Mouse (Mus musculus): ENCODE results near the gene Edf1.

DNA sequence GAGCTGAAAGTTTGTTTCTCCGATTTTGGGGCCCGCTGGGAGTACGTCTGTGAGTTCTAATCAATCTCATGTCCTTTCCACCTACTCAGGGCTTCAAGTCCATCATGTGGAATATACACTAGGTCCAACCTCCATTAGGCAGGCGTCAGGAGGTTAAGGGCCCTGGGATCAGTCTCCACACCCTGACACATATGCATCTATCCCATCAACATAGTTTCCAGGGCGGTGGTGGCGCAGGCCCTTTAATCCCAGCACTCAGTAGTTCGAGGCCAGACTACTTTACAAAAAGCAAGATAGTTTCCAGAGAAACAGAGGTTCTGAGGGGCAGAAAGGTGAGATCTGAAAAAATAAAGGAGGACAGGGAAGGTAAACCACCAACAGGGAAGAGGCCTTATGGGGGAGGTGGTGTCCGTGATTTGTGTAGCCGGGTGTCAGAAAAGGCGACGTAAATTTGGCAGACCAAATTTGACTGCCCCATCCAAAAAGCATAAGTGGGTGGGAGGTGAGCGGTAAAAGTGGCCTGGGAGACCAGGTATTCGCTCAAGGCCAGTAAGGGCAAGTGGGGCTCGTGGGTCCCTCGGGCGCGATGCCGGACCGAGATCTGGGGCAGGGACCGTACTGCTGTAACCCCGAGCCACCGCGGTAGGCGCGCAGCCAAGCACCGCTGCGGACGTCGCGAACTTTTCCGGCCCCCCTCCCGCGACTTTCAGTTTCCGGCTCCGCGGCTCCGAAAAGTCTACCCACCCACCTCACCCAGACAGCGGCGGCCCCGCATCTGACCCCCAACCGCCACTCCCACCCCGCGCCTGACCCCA, 11.4 kb upstream of the Edf1 start:
- no peak for TF ChIP-seq POLR2A (IDR thresholded peaks at IDR 0.05; ENCODE audit: borderline replicate concordance, insufficient read depth, low read length)
- TF ChIP-seq CTCF (IDR thresholded peaks at IDR 0.05; ENCODE audit: borderline replicate concordance, insufficient read depth, low read depth, low read length): no peak
